In the genomic region with DNA sequence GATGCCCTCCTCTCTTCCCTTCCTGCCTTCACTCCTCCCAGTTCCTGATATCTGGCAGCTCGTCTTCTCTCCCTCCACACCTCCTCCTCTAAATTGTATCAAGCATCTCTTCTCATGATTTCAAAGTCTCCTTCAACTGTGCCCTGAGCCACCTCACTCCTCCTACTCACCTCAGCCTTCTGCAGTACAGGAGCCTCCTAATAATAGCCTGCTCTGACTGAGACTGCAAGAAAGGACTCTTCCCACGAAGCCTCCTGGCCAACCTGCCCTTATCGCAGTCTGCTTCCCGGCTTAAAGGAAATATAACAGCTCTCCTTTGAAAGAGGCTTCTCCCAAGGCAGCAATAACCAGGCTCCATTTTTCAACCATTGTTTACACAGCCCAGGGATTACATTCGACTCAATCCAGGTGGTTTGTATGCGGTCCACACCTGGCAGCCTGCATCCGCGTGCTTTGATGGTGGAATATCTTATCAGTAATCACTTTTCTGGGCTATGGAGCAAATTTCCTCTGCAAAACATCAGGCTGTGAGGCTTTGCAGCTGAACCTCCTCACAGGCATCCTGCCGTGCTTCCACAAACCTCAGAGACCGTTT, we compare ENCODE assay signal across 16 mouse cellular contexts.
DNase-seq lines count a peak whose midpoint lies in the region; ATAC-seq and TF ChIP-seq lines count a peak whose summit lies in the region.
"Had no signal": no experiment of that assay in that cellular context is flagged by ENCODE, and none has a peak within 500 bp of the region (broad histone marks: within the 10 kb centered on the region; RNA-seq: fewer than 3 reads in every experiment).

No protein-coding gene starts in this region.

- H3K4me3 ChIP-seq in midbrain, embryonic 14.5 days (replicated peaks; ENCODE audit: low read depth, low read length), result no peak overlapping the region
- H3K4me3 ChIP-seq in midbrain, postnatal 0 days (ENCODE audit: low read depth, low read length), result no peak overlapping the region
- H3K4me3 ChIP-seq in stomach, embryonic 16.5 days (replicated peaks; ENCODE audit: low read length), result no peak overlapping the region
- H3K4me3 ChIP-seq: hindbrain, embryonic 12.5 days; lung, embryonic 15.5 days had no signal

- no peak overlapping the region for H3K4me2 ChIP-seq in midbrain, embryonic 14.5 days (ENCODE audit: low read length)
- H3K4me2 ChIP-seq in midbrain, postnatal 0 days (ENCODE audit: low read depth, low read length, poor library complexity, severe bottlenecking), result no peak overlapping the region
- no peak overlapping the region for H3K4me2 ChIP-seq in stomach, embryonic 16.5 days (ENCODE audit: low read depth, low read length)
- H3K4me2 ChIP-seq: hindbrain, embryonic 12.5 days; liver, embryonic 11.5 days; lung, embryonic 15.5 days had no signal

- WGBS in midbrain, embryonic 14.5 days, result 62% methylated on average over 10 of the region's 10 CpGs
- 45% methylated on average over 10 of the region's 10 CpGs for WGBS in midbrain, postnatal 0 days
- WGBS in stomach, embryonic 16.5 days, result 15% methylated on average over 10 of the region's 10 CpGs

- H3K27me3 ChIP-seq in midbrain, embryonic 14.5 days (ENCODE audit: control insufficient read depth, insufficient read depth, low read length), result no peaks in the 10 kb centered on the region
- H3K27me3 ChIP-seq in midbrain, postnatal 0 days (ENCODE audit: insufficient read depth, low read length), result no peaks in the 10 kb centered on the region
- no peaks in the 10 kb centered on the region for H3K27me3 ChIP-seq in stomach, embryonic 16.5 days (ENCODE audit: control insufficient read depth, insufficient read depth, low read length)
- H3K27me3 ChIP-seq: hindbrain, embryonic 12.5 days; lung, embryonic 15.5 days had no signal

- no peak for DNase-seq in frontal cortex, postnatal 10 days (ENCODE audit: low spot score in 2 of 2)
- DNase-seq in midbrain, embryonic 14.5 days, result peak; percentile 29
- DNase-seq in midbrain, postnatal 0 days (ENCODE audit: low spot score), result no peak
- peak; percentile 35 to 42 for DNase-seq in frontal cortex, postnatal 36 days (ENCODE audit: low spot score in 2 of 2)
- DNase-seq in gastrocnemius, postnatal 36 days, result no peak
- DNase-seq in heart, postnatal 36 days, result no peak
- DNase-seq: adrenal gland, postnatal 25 days; cerebellum, postnatal 10 days; kidney, adult 8-10 months; layer of hippocampus, postnatal 36 days had no signal

- peak overlapping the region; percentile 43; the same call in 1 of the 2 replicates for H3K27ac ChIP-seq in midbrain, embryonic 14.5 days (replicated peaks; ENCODE audit: low read depth, low read length)
- no peak overlapping the region for H3K27ac ChIP-seq in midbrain, postnatal 0 days (ENCODE audit: low read depth, low read length)
- no peak overlapping the region for H3K27ac ChIP-seq in stomach, embryonic 16.5 days (ENCODE audit: low read length)
- H3K27ac ChIP-seq: hindbrain, embryonic 12.5 days; lung, embryonic 15.5 days had no signal

- H3K36me3 ChIP-seq in midbrain, embryonic 14.5 days (ENCODE audit: control insufficient read depth, insufficient read depth, low read length), result no peaks in the 10 kb centered on the region
- H3K36me3 ChIP-seq in midbrain, postnatal 0 days (ENCODE audit: insufficient read depth, low read length), result no peaks in the 10 kb centered on the region
- no peaks in the 10 kb centered on the region for H3K36me3 ChIP-seq in stomach, embryonic 16.5 days (ENCODE audit: control insufficient read depth, insufficient read depth, low read length)
- H3K36me3 ChIP-seq: hindbrain, embryonic 12.5 days; lung, embryonic 15.5 days had no signal

- H3K9me3 ChIP-seq in midbrain, embryonic 14.5 days (ENCODE audit: control insufficient read depth, low read length), result no peaks in the 10 kb centered on the region
- H3K9me3 ChIP-seq in midbrain, postnatal 0 days (ENCODE audit: low read length), result no peaks in the 10 kb centered on the region
- no peaks in the 10 kb centered on the region for H3K9me3 ChIP-seq in stomach, embryonic 16.5 days (replicated peaks; ENCODE audit: control insufficient read depth, low read length)
- H3K9me3 ChIP-seq: hindbrain, embryonic 12.5 days; lung, embryonic 15.5 days had no signal

- no peak for TF ChIP-seq CTCF in midbrain, postnatal 0 days (IDR thresholded peaks at IDR 0.05)

- H3K9ac ChIP-seq in midbrain, embryonic 14.5 days (replicated peaks; ENCODE audit: low read length), result no peak overlapping the region
- no peak overlapping the region for H3K9ac ChIP-seq in midbrain, postnatal 0 days (replicated peaks; ENCODE audit: low read length, poor library complexity, severe bottlenecking)
- H3K9ac ChIP-seq in stomach, embryonic 16.5 days (ENCODE audit: low read length), result no peak overlapping the region
- H3K9ac ChIP-seq: hindbrain, embryonic 12.5 days; lung, embryonic 15.5 days had no signal

- intact Hi-C loops in gastrocnemius, postnatal 36 days (cut with DNase I), result no loop called here
- intact Hi-C loops in heart, postnatal 36 days (cut with DNase I), result no loop called here

- peak; percentile 79 for ATAC-seq in frontal cortex, adult (ENCODE audit: low TSS enrichment)
- no peak for ATAC-seq in midbrain, embryonic 14.5 days (ENCODE audit: low FRiP score, low TSS enrichment)
- ATAC-seq in midbrain, postnatal 0 days (ENCODE audit: low FRiP score), result no peak
- ATAC-seq in stomach, embryonic 16.5 days (ENCODE audit: insufficient read depth, low FRiP score), result peak; percentile 40; the same call in 1 of the 2 replicates
- ATAC-seq: activated CD4-positive, CD25-positive, alpha-beta regulatory T cell, adult 4 months had no signal

- H3K4me1 ChIP-seq in midbrain, embryonic 14.5 days (ENCODE audit: control insufficient read depth, insufficient read depth, low read length), result no peaks in the 10 kb centered on the region
- 0 out of 2 replicates have a peak, but pooled peaks cover 7% of the 10 kb centered on the region for H3K4me1 ChIP-seq in midbrain, postnatal 0 days (ENCODE audit: insufficient read depth, low read length)
- H3K4me1 ChIP-seq in stomach, embryonic 16.5 days (ENCODE audit: control insufficient read depth, insufficient read depth, low read length), result no peaks in the 10 kb centered on the region; the same call in 1 of the 2 replicates
- H3K4me1 ChIP-seq: hindbrain, embryonic 12.5 days had no signal

Comparison
In these comparisons a context has a peak if more than half of its experiments do, and no peak if none do; other contexts are left out.
1. DNase-seq: peak in midbrain, embryonic 14.5 days (single experiment) and frontal cortex, postnatal 36 days (2 of 2); none in frontal cortex, postnatal 10 days (0 of 2), midbrain, postnatal 0 days (single experiment), gastrocnemius, postnatal 36 days (0 of 2) and heart, postnatal 36 days (0 of 2).
2. ATAC-seq: peak in frontal cortex, adult (single experiment) and stomach, embryonic 16.5 days (single experiment); none in midbrain, embryonic 14.5 days (single experiment) and midbrain, postnatal 0 days (single experiment).